Mouse (Mus musculus): Measurements from ENCODE around the gene Dbi.

DNA sequence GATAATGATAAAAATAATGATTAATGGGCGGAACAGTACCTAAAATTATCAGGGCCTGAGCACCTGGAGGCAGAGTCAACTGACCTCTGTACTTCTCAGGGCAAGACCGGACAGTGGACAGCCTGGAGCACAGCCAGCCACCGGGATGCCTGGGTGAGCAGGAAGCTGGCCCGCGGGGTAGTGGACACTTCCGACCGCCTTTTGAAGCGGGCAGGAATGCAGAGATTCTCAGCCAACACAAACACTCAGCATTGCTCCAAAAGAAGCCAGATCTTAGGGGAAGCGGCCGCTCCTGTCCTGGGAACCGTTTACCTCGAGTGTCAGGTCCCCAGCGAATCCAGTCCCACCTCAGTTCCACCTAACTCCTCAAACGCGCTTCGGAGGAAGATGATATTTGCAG, 48.0 kb downstream of the Dbi start:
- TF ChIP-seq CTCF (conservative IDR thresholded peaks at IDR 0.05; ENCODE audit: insufficient read depth, insufficient read length, low read depth, low read length) (no peak), POLR2A (IDR thresholded peaks at IDR 0.05; ENCODE audit: low read depth, low read length) (no peak)

Data from kidney, adult 2 months (tissue).